Mouse (Mus musculus) heart, postnatal 0 days (tissue): Measurements from ENCODE around the gene Gps1.

Experiments
- CTCF ChIP-seq: IDR thresholded peaks from 2 replicates; pipeline ENCODE4 v1.5.1; 2016; ENCODE audit warnings: antibody characterized with exemption, control low read depth, low read depth
- EP300 ChIP-seq: IDR thresholded peaks from 2 replicates; pipeline ENCODE4 v1.6.1; 2016; ENCODE audit warnings: antibody characterized with exemption, low read depth

DNA sequence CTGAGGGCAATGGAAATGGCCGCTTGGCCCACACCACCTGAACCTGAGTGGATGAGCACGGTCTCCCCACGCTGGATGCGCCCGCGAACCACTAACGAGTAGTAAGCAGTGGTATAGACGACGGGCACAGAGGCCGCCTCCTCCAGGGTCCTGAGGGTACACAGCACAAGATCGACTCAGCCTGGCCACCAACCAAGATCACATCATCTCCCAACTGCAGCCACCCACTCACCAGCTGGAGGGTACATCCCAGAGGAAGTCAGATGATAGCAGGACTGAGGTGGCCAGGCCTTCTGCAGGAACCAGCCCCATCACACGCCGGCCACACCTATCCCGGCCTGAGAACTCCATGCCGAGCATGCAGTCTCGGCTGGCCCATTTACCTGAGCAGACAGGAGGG is 28.0 kb downstream of the Gps1 start:
- no peak for TF ChIP-seq CTCF
- TF ChIP-seq EP300: no peak
